In the genomic region with DNA sequence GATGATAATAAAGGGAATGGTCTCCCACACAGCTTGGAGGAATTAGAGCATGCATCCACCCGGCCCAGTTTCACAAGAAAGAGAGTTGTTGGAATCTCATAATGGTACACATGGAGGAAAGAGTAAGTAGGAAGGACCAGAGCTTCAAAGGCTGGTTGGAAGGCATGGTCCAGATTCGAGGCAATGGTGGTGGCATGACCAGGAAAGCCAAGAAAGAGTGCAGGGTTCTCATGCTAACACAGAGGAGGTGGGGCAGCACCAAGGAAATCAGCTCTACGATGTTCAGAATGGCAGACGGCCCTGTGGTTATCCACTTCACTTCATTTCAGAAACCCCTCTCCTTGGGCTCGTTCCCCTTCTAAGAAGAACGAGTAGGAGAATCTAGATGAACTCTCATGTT, we compare ENCODE assay signal across 43 mouse cellular contexts. TPM values are rescaled to one million over a fixed set of nuclear protein-coding genes. Genes with fewer than 3 reads are reported as not detected.
"Had no signal": no experiment of that assay in that cellular context is flagged by ENCODE, and none has a peak within 500 bp of the region (broad histone marks: within the 10 kb centered on the region; RNA-seq: fewer than 3 reads in every experiment).

No protein-coding gene starts in this region.

- H3K4me3 ChIP-seq: heart, embryonic 12.5 days; heart, embryonic 13.5 days; heart, embryonic 15.5 days; hindbrain, embryonic 10.5 days; hindbrain, embryonic 12.5 days; hindbrain, embryonic 13.5 days; hindbrain, embryonic 15.5 days; intestine, embryonic 15.5 days; kidney, embryonic 15.5 days; layer of hippocampus, adult 2 months; left cerebral cortex, adult 2 months had no signal

- H3K4me2 ChIP-seq: heart, embryonic 11.5 days; heart, embryonic 12.5 days; heart, embryonic 13.5 days; heart, embryonic 15.5 days; hindbrain, embryonic 12.5 days; hindbrain, embryonic 13.5 days; hindbrain, embryonic 14.5 days; hindbrain, embryonic 15.5 days; intestine, embryonic 15.5 days; kidney, embryonic 15.5 days had no signal

- DNase-seq: heart, postnatal 10 days; heart, postnatal 14 days; heart, postnatal 36 days; heart, postnatal 4 days; kidney, adult 11 months; kidney, adult 18-20 months; kidney, adult 2 months; kidney, adult 8-10 months; kidney, adult 9 months; kidney, postnatal 10 days; kidney, postnatal 14 days; kidney, postnatal 25 days; kidney, postnatal 36 days; kidney, postnatal 4 days; layer of hippocampus, adult 9-11 months; layer of hippocampus, postnatal 36 days had no signal

- H3K9ac ChIP-seq: heart, embryonic 12.5 days; heart, embryonic 13.5 days; heart, embryonic 15.5 days; hindbrain, embryonic 12.5 days; hindbrain, embryonic 13.5 days; hindbrain, embryonic 14.5 days; hindbrain, embryonic 15.5 days; intestine, embryonic 15.5 days; kidney, embryonic 15.5 days had no signal

- H3K36me3 ChIP-seq: heart, embryonic 12.5 days; heart, embryonic 13.5 days; heart, embryonic 15.5 days; hindbrain, embryonic 10.5 days; hindbrain, embryonic 12.5 days; hindbrain, embryonic 13.5 days; hindbrain, embryonic 15.5 days; intestine, embryonic 15.5 days; kidney, embryonic 15.5 days had no signal

- H3K27ac ChIP-seq: heart, embryonic 13.5 days; heart, embryonic 15.5 days; hindbrain, embryonic 10.5 days; hindbrain, embryonic 12.5 days; hindbrain, embryonic 13.5 days; hindbrain, embryonic 14.5 days; hindbrain, embryonic 15.5 days; hindbrain, postnatal 0 days; intestine, embryonic 15.5 days; kidney, embryonic 15.5 days; kidney, postnatal 0 days; layer of hippocampus, adult 2 months; left cerebral cortex, adult 2 months had no signal

- ATAC-seq: hindbrain, embryonic 16.5 days; hindbrain, postnatal 0 days; inflammation-experienced regulatory T-cells, adult 6 months; intestine, embryonic 15.5 days; intestine, embryonic 16.5 days; intestine, postnatal 0 days had no signal

- H3K9me3 ChIP-seq: heart, embryonic 12.5 days; heart, embryonic 13.5 days; heart, embryonic 15.5 days; hindbrain, embryonic 10.5 days; hindbrain, embryonic 12.5 days; hindbrain, embryonic 13.5 days; hindbrain, embryonic 15.5 days; intestine, embryonic 15.5 days; kidney, embryonic 15.5 days had no signal

- H3K4me1 ChIP-seq: heart, embryonic 12.5 days; heart, embryonic 13.5 days; heart, embryonic 15.5 days; hindbrain, embryonic 10.5 days; hindbrain, embryonic 12.5 days; hindbrain, embryonic 13.5 days; hindbrain, embryonic 15.5 days; intestine, embryonic 15.5 days; kidney, embryonic 15.5 days had no signal

- H3K27me3 ChIP-seq: heart, embryonic 12.5 days; heart, embryonic 13.5 days; heart, embryonic 15.5 days; hindbrain, embryonic 12.5 days; hindbrain, embryonic 13.5 days; hindbrain, embryonic 15.5 days; intestine, embryonic 15.5 days; kidney, embryonic 15.5 days had no signal

RNA-seq across cellular contexts. Expression of gene Myh8, which starts 16.0 kb away (rescaled TPM):
- total RNA-seq: hematopoietic stem cell, adult 5-6 weeks had no signal
- polyA plus RNA-seq: inflammation-experienced regulatory T-cells, adult 6 months; large intestine, adult 2 months had no signal

RNA-seq across cellular contexts. Expression of gene Myh4, which starts 23.1 kb away (rescaled TPM):
- total RNA-seq: heart, postnatal 10 days; heart, postnatal 14 days; hematopoietic stem cell, adult 5-6 weeks; hindbrain, postnatal 0 days had no signal
- polyA plus RNA-seq: heart, embryonic 11.5 days; heart, embryonic 12.5 days; heart, embryonic 13.5 days; heart, embryonic 14.5 days; heart, embryonic 15.5 days; heart, embryonic 16.5 days; heart, postnatal 0 days; hindbrain, embryonic 10.5 days; hindbrain, embryonic 11.5 days; hindbrain, embryonic 12.5 days; hindbrain, embryonic 13.5 days; hindbrain, embryonic 14.5 days; hindbrain, embryonic 15.5 days; intestine, embryonic 16.5 days; intestine, postnatal 0 days; kidney, embryonic 14.5 days; kidney, embryonic 15.5 days; kidney, embryonic 16.5 days; kidney, postnatal 0 days had no signal
